Mouse (Mus musculus) hindbrain, embryonic 15.5 days (tissue): ENCODE data around the gene Ptpre. TPM values are rescaled to one million over a fixed set of nuclear protein-coding genes. Genes with fewer than 3 reads are reported as not detected.
"Not testable (repeated sequence)": the region's sequence is repeated elsewhere in the genome, so short reads cannot be mapped to it uniquely, and the experiment has no call there.

Source experiments
- ATAC-seq: fragments of 200-750 bp; cut with Nextera tagmentation; 2 replicates; pipeline ENCODE4 v1.8.0; 2017; ENCODE audit warnings: low read depth, moderate number of reproducible peaks, moderate TSS enrichment; ENCODE audit not compliant: low FRiP score
- H3K27ac ChIP-seq: fragments of 300-500 bp; sonication (generic); replicated peaks from 2 replicates; pipeline ENCODE4 v1.5.1; 2015; ENCODE audit warnings: mild to moderate bottlenecking, inconsistent platforms
- H3K27me3 ChIP-seq: fragments of 300-500 bp; sonication (generic); 2 replicates; pipeline ENCODE4 v1.6.1; 2015; ENCODE audit warnings: control low read depth, inconsistent platforms
- H3K36me3 ChIP-seq: fragments of 300-500 bp; sonication (generic); 2 replicates; pipeline ENCODE4 v1.6.1; 2015; ENCODE audit warnings: control low read depth, inconsistent platforms
- H3K4me1 ChIP-seq: fragments of 300-500 bp; sonication (generic); replicated peaks from 2 replicates; pipeline ENCODE4 v1.6.1; 2015; ENCODE audit warnings: control low read depth, inconsistent platforms
- H3K4me2 ChIP-seq: fragments of 300-500 bp; sonication (generic); 2 replicates; pipeline ENCODE4 v1.6.1; 2015; ENCODE audit warnings: moderate library complexity, mild to moderate bottlenecking, inconsistent platforms
- H3K4me3 ChIP-seq: fragments of 300-500 bp; sonication (generic); 2 replicates; pipeline ENCODE4 v1.5.1; 2015; ENCODE audit warnings: mild to moderate bottlenecking, inconsistent platforms
- H3K9ac ChIP-seq: fragments of 300-500 bp; sonication (generic); 2 replicates; pipeline ENCODE4 v1.6.1; 2015; ENCODE audit warnings: inconsistent platforms
- H3K9me3 ChIP-seq: fragments of 300-500 bp; sonication (generic); 2 replicates; pipeline ENCODE4 v1.6.1; 2016; ENCODE audit warnings: control low read depth, inconsistent platforms
- WGBS: fragments of 180-500 bp; shearing (Covaris S2); methylation state at CpG from one replicate; pipeline ENCODE4 v1.1.7; 2015; 5-methylcytosine and 5-hydroxymethylcytosine counted together
- polyA plus RNA-seq: library from polyadenylated mRNA; unstranded; fragments of >200 nt; fragmentation: Nextera tagmentation; extraction: Ambion mirVana; gene quantifications from 2 replicates; pipeline ENCODE4 v1.2.1, GENCODE M21; 2015

The Ptpre gene
- polyA plus RNA-seq, 1 experiment from 2014 or later: 8.4 TPM

DNA sequence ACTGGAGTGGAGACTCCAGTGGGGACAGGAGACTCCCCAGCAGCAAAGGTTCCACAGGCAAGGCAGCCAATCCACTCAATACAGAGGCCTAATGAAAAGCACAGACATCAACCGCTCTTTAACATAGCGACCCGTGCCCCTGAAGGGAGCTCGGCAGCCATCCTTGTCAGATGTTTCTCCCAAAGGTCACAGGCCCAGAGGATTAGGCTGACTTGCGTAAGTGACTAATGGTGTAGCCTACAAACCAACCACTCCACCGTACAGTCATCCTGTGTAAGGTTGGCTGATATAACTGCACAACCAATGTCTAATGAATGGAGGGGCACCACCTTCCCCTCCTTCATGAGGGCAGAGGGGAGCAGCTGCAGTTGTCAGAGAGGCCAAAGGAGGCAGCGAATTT, 152.1 kb downstream of the Ptpre start:
- no peak overlapping the region for H3K4me2 ChIP-seq
- no peaks in the 10 kb centered on the region for H3K9me3 ChIP-seq
- ATAC-seq: no peak
- H3K36me3 ChIP-seq: no peaks in the 10 kb centered on the region
- 95% methylated on average over 7 of the region's 7 CpGs for WGBS
- no peak overlapping the region for H3K4me3 ChIP-seq
- H3K4me1 ChIP-seq: no peaks in the 10 kb centered on the region
- no peak overlapping the region for H3K27ac ChIP-seq
- H3K27me3 ChIP-seq: no peaks in the 10 kb centered on the region
- H3K9ac ChIP-seq: no peak overlapping the region

- WGBS: 96% methylated on average over 5 of the region's 5 CpGs
Observed at GRCm38 (mm10) chr7:135691941-135692340, 154.7 kb downstream of the Ptpre start.

GRCm38 (mm10) chr7:135694130-135694529, 156.8 kb downstream of the Ptpre start:
- H3K9me3 ChIP-seq: no peaks in the 10 kb centered on the region
- no peaks in the 10 kb centered on the region for H3K27me3 ChIP-seq
- WGBS: 92% methylated on average over 4 of the region's 4 CpGs
- no peaks in the 10 kb centered on the region for H3K4me1 ChIP-seq
- ATAC-seq: no peak
- H3K27ac ChIP-seq: no peak overlapping the region
- no peak overlapping the region for H3K4me3 ChIP-seq
- no peak overlapping the region for H3K4me2 ChIP-seq
- H3K36me3 ChIP-seq: no peaks in the 10 kb centered on the region; the same call in 1 of the 2 replicates
- no peak overlapping the region for H3K9ac ChIP-seq

More at GRCm38 (mm10) chr7:135691941-135692340, 154.7 kb downstream of the Ptpre start:
- Histone ChIP-seq H3K4me1 (no peaks in the 10 kb centered on the region), H3K4me2 (no peak overlapping the region), H3K36me3 (no peaks in the 10 kb centered on the region), H3K27me3 (no peaks in the 10 kb centered on the region), H3K27ac (no peak overlapping the region), H3K4me3 (no peak overlapping the region), H3K9me3 (no peaks in the 10 kb centered on the region), H3K9ac (no peak overlapping the region)
- ATAC-seq: no peak

GRCm38 (mm10) chr7:135694796-135695195, 157.5 kb downstream of the Ptpre start:
- no peak overlapping the region for H3K4me3 ChIP-seq
- no peak overlapping the region for H3K4me2 ChIP-seq
- no peaks in the 10 kb centered on the region for H3K27me3 ChIP-seq
- no peak overlapping the region for H3K27ac ChIP-seq
- H3K9me3 ChIP-seq: no peaks in the 10 kb centered on the region
- no peaks in the 10 kb centered on the region; the same call in 1 of the 2 replicates for H3K36me3 ChIP-seq
- no peaks in the 10 kb centered on the region for H3K4me1 ChIP-seq
- 94% methylated on average over 5 of the region's 5 CpGs for WGBS
- H3K9ac ChIP-seq: no peak overlapping the region
- ATAC-seq: no peak

- Histone ChIP-seq H3K27me3 (no peaks in the 10 kb centered on the region), H3K4me1 (no peaks in the 10 kb centered on the region), H3K9me3 (no peaks in the 10 kb centered on the region), H3K4me3 (no peak overlapping the region), H3K4me2 (no peak overlapping the region), H3K27ac (no peak overlapping the region), H3K9ac (no peak overlapping the region), H3K36me3 (no peaks in the 10 kb centered on the region; the same call in 1 of the 2 replicates)
- WGBS: 85% methylated on average over 4 of the region's 4 CpGs
- ATAC-seq: no peak
Observed at GRCm38 (mm10) chr7:135696127-135696526, 158.8 kb downstream of the Ptpre start.

DNA sequence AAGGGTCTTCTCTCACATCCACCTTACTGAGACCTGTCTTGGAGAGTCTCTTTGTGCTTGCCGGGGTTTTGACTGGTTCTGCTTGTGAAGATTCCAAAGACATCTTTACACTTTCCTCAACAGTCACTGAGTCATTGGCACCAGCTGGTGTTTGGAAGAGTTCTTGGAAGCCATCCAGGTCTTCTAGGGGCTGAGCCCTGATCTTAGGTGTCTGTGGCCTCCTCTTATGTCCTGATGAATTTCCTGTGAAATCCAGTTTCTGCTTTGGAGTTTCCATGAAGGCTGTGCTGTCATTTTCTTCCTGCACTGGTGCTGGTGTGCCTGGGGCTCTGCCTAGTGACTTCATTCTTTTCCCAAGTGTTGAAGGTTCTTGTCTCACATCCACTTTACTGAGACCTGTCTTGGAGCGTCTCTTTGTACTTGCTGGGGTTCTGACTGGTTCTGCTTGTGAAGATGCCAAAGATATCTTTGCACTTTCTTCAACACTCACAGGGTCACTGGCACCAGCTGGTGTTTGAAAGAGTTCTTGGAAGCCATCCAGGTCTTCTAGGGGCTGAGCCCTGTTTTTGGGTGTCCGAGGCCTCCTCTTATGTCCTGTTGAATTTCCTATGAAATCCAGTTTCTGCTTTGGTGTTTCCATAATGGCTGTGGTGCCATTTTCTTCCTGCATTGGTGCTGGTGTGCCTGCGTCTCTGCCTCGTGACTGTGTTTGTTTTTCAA, 159.9 kb downstream of the Ptpre start:
- H3K27me3 ChIP-seq: not testable (repeated sequence)

DNA sequence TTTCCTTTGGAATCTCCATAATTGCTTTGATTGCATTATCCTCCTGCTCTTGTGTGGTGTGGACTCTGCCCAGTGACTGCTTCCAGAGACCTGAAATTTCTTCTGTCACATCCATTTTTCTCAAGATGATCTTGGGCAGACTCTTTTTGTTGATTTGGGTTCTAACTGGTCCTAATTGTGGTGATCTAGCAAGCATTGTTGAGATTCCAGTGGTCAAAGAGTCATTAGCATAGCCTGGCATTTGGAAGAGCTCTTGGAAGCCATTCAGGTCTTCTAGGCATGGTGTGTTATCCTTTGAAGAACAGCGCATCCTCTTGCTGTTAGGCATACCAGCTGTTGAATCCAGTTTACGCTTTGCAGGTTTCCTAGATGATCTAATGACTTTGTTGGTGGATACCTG, 161.1 kb downstream of the Ptpre start:
- no peaks in the 10 kb centered on the region for H3K9me3 ChIP-seq
- ATAC-seq: no peak
- no peak overlapping the region for H3K4me2 ChIP-seq
- 100% methylated on average over 2 of the region's 2 CpGs for WGBS
- no peaks in the 10 kb centered on the region; the same call in 1 of the 2 replicates for H3K36me3 ChIP-seq
- no peaks in the 10 kb centered on the region for H3K27me3 ChIP-seq
- H3K27ac ChIP-seq: no peak overlapping the region
- no peak overlapping the region for H3K9ac ChIP-seq
- H3K4me1 ChIP-seq: no peaks in the 10 kb centered on the region
- H3K4me3 ChIP-seq: no peak overlapping the region

More for the DNA sequence above, 159.9 kb downstream of the Ptpre start:
- not testable (repeated sequence) for H3K9me3 ChIP-seq, H3K9ac ChIP-seq, H3K4me3 ChIP-seq, H3K27ac ChIP-seq, H3K4me2 ChIP-seq, H3K4me1 ChIP-seq, ATAC-seq, H3K36me3 ChIP-seq
- 92% methylated on average over 5 of the region's 5 CpGs for WGBS

DNA sequence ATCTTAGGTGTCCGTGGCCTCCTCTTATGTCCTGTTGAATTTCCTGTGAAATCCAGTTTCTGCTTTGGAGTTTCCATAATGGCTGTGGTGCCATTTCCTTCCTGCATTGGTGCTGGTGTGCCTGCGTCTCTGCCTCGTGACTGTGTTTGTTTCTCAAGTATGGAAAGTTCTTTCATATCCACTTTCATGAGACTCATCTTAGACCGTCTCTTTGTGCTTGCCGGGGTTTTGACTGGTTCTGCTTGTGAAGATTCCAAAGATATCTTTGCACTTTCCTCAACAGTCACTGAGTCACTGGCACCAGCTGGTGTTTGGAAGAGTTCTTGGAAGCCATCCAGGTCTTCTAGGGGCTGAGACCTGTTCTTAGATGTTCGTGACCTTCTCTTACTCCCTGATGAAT, 162.1 kb downstream of the Ptpre start:
- not testable (repeated sequence) for H3K9me3 ChIP-seq, H3K9ac ChIP-seq, H3K4me2 ChIP-seq, ATAC-seq, H3K4me1 ChIP-seq, H3K36me3 ChIP-seq, H3K27ac ChIP-seq, H3K4me3 ChIP-seq, H3K27me3 ChIP-seq
- 84% methylated on average over 6 of the region's 6 CpGs for WGBS

- H3K9me3 ChIP-seq: no peaks in the 10 kb centered on the region
Observed at GRCm38 (mm10) chr7:135703600-135704148, 166.4 kb downstream of the Ptpre start.

DNA sequence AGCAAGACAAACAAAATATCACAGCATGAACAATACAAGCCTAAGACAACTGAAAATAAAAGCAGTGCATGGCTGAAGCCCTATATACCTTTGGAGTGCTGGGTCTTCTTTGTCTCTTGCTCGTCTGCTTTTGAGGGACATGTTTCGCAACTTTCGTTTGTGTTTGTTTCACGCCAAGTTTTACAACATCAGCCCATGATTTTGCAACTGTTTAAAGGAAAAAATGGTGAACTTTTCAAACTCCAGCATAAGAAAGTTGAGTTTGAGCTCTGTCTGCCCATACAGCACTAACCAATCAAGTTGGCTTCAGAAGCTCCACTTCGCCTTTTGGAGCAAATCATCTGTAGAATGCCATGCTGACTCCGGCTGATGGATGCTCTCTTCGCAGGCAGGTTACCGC, 167.0 kb downstream of the Ptpre start:
- Histone ChIP-seq H3K9ac (no peak overlapping the region), H3K9me3 (no peaks in the 10 kb centered on the region), H3K4me1 (no peaks in the 10 kb centered on the region), H3K4me3 (no peak overlapping the region), H3K27ac (no peak overlapping the region), H3K27me3 (no peaks in the 10 kb centered on the region), H3K36me3 (no peaks in the 10 kb centered on the region), H3K4me2 (no peak overlapping the region)
- no peak for ATAC-seq
- 91% methylated on average over 8 of the region's 8 CpGs for WGBS

More at GRCm38 (mm10) chr7:135703600-135704148, 166.4 kb downstream of the Ptpre start:
- Histone ChIP-seq H3K4me2 (no peak overlapping the region), H3K27me3 (no peaks in the 10 kb centered on the region), H3K9ac (no peak overlapping the region), H3K36me3 (no peaks in the 10 kb centered on the region), H3K4me1 (no peaks in the 10 kb centered on the region), H3K27ac (no peak overlapping the region), H3K4me3 (no peak overlapping the region)
- 92% methylated on average over 9 of the region's 9 CpGs for WGBS
- no peak for ATAC-seq

GRCm38 (mm10) chr7:135705083-135705482, 167.8 kb downstream of the Ptpre start:
- Histone ChIP-seq H3K9ac (no peak overlapping the region), H3K36me3 (no peaks in the 10 kb centered on the region), H3K9me3 (no peaks in the 10 kb centered on the region), H3K27ac (no peak overlapping the region), H3K4me2 (no peak overlapping the region), H3K4me3 (no peak overlapping the region), H3K27me3 (no peaks in the 10 kb centered on the region), H3K4me1 (no peaks in the 10 kb centered on the region)
- WGBS: 91% methylated on average over 1 of the region's 1 CpGs
- ATAC-seq: no peak

DNA sequence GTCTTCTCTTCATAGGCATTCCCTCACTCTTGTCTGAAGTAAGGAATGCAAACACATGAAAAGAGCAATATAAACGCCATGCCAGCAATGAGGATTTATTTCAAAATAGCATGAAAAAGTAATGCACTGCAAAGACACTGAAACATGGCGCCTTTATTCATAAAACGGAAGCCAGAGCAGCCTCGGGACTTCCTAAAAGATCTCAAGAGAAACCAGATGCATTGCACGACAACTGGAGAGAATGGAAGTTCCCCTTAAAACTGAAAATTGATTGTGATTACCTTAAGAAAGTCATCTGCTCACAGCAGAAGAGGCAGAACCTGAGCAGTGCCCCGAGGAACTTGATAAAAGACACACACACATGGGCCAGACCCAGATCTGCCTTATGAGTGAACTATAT, 168.5 kb downstream of the Ptpre start:
- no peak overlapping the region for H3K4me3 ChIP-seq
- no peaks in the 10 kb centered on the region for H3K27me3 ChIP-seq
- no peak overlapping the region for H3K4me2 ChIP-seq
- 94% methylated on average over 6 of the region's 6 CpGs for WGBS
- H3K36me3 ChIP-seq: no peaks in the 10 kb centered on the region
- no peak overlapping the region for H3K9ac ChIP-seq
- no peak overlapping the region for H3K27ac ChIP-seq
- no peaks in the 10 kb centered on the region for H3K4me1 ChIP-seq
- no peaks in the 10 kb centered on the region for H3K9me3 ChIP-seq
- no peak for ATAC-seq
